Mouse (Mus musculus) heart, postnatal 4 days (tissue): Measurements from ENCODE around the gene Pnn. TPM values are rescaled to one million over a fixed set of nuclear protein-coding genes. Genes with fewer than 3 reads are reported as not detected.
"Not testable (repeated sequence)": the region's sequence is repeated elsewhere in the genome, so short reads cannot be mapped to it uniquely, and the experiment has no call there.

Experiments
- DNase-seq: peaks from one replicate; pipeline ENCODE4 v3.0.0; 2021
- total RNA-seq, 2 experiments: library from RNA; stranded (reverse); gene quantifications; 2 replicates each; pipeline ENCODE4 v1.2.3; 2021

Pnn gene
- 10 to 100 TPM; 38.5 to 40.4 TPM for total RNA-seq

DNA sequence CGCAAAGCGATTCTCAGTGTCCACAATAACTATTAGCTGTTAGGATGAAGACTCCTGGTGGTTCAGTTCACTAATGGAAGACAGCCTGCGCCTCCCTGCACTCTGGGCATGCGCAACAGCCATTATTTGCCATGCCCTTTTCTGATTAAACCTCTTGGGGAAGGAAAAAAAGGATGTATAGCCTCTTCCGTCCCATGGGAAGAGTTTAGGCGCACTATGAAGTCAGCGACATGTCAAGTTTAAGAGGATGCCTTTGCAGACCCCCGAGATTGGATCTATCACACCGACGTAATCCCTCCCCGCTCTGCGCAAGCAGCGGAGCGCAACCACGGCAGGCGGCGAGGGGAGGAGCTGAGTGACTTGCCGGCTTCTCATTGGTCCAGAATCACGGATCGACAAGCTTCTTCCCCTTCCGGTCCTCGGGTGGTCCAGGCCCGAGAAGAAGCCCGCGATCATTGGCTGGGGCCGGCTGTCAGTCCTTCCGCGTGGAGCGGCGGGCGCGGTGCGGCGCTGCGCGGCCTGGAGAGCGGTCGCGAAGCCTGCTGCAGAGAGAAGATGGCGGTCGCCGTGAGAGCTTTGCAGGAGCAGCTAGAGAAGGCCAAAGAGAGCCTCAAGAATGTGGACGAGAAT lies at the start of gene Pnn:
Gene Pnn, plus strand, starts transcription at position 437 of the 630 bp plus-strand sequence.
- peak; percentile 97 for DNase-seq

- DNase-seq: no peak
Measured at GRCm38 (mm10) chr12:59017970-59018369, 48.7 kb upstream of the Pnn start.

- DNase-seq: no peak
Measured at GRCm38 (mm10) chr12:59019891-59020290, 46.8 kb upstream of the Pnn start.

DNA sequence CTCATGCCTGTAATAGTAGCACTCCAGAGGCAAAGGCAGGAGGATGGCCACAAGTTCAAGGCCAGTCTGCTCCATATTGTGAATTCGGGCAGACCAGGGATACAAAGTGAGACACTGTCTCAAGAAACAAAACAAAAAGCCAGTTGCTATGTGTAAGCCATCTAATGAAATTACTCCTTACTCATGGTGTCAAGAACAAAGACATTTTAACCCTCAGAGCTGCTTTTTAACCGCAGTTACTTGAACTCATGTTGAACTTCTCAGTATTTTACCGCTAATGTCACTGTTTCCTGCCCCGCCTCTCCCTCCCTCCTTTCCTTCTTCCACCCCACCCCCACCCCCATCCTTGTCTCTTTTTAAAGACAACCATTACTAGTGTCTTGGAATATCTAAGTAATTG lies 45.4 kb upstream of the Pnn start:
- no peak for DNase-seq

- no peak for DNase-seq
Measured at GRCm38 (mm10) chr12:59032101-59032500, 34.6 kb upstream of the Pnn start.

- DNase-seq: no peak
Measured at GRCm38 (mm10) chr12:59039162-59039970, 27.3 kb upstream of the Pnn start.

- peak; percentile 55 for DNase-seq
Measured at GRCm38 (mm10) chr12:59039971-59040844, 26.5 kb upstream of the Pnn start.

- no peak for DNase-seq
Measured at GRCm38 (mm10) chr12:59040851-59041250, 25.8 kb upstream of the Pnn start.

DNA sequence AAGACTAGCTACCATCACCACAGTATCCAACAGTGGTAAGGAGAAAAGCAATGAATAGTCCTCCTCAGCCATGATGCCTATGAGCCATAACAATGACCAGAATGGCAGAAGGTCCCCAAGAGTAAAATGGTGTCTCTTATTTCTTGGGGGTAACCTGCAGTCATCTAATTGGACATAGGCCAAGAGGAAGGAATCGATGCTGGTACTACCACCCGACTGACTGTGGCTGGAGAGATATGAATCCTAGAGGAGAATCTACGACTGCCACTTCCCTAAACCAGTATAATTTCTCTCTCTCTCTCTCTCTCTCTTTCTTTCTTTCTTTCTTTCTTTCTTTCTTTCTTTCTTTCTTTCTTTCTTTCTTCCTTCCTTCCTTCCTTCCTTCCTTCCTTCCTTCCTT lies 14.2 kb upstream of the Pnn start:
- no peak for DNase-seq

DNA sequence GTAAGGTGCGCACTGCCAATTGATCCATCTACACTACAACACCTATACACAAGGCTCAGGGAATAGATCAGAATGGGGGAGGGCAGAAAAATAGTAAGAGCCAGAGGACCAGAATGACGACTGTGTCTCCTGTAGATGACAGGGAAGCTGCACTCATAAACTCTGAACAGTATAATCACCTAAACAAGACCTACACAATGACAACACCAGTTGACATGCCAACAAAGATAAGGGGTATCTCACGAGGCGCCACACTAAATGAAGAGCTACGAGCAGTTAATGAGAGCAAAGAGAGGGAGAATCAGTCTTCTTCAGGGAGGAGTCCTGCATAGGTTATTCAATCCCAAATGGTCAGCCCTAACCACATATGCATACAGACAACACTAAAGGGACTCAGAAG lies 13.5 kb upstream of the Pnn start:
- no peak for DNase-seq

GRCm38 (mm10) chr12:59053976-59054375 lies 12.7 kb upstream of the Pnn start:
- DNase-seq: no peak

- DNase-seq: no peak
Measured at GRCm38 (mm10) chr12:59055196-59055850, 11.4 kb upstream of the Pnn start.

DNA sequence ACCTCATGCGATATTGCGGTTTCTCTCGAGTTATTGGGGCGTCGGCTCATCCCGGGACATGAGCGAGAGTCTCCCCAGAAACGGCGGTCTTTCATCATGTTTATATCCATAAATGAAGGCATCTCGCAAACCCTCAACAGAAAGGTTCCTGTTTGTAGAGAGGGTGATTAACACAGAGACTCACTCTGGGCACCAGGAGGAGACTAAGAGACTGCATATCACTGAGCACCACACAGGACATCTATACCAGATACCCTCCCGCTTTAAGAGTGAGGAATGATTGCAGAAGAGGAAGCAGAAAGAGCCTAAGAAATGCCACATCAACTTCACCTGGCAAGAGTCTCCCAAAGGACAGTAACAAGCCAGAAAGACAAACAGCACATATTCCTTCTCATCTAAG lies 10.5 kb upstream of the Pnn start:
- DNase-seq: no peak

DNA sequence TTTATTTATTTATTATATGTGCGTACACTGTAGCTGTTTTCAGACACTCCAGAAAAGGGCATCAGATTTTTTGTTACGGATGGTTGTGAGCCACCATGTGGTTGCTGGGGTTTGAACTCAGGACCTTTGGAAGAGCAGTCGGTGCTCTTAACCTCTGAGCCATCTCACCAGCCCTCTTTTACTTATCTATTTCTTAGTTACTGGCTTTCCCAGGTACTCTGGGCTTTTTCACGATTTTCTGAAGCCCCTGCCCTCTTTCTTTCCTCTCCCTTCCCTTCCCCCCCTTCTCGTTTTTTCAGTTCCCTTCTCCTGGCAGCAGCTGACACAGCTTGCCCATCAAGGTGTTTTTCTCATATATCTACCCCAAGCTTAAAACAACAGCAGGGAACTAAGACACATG lies 8.4 kb upstream of the Pnn start:
- DNase-seq: not testable (repeated sequence)

GRCm38 (mm10) chr12:59060322-59060721 lies 6.4 kb upstream of the Pnn start:
- DNase-seq: no peak

GRCm38 (mm10) chr12:59060993-59061595 lies 5.6 kb upstream of the Pnn start, which contains the start of gene Trappc6b:
TSS of gene Trappc6b (minus strand) at chr12:59061472.
- peak; percentile 89 for DNase-seq

DNA sequence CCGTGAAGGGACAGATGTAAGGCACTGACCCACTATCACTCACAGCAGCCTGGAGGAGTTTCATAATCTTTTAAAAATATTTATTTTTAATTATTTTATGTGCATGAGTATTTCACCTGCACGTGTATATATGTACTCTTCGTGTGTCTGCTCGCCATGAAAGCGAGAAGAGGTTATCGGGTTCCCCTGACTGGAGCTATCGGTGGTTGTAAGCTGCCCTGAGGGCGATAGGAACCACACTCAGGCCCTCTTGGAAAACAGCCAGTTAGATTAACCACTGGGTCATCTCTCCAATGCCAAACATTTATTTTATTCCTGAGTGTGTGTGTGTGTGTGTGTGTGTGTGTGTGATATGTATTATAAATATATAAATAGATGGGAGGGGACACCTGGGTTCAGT lies 1.8 kb upstream of the Pnn start:
- no peak for DNase-seq

GRCm38 (mm10) chr12:59065776-59066175 lies 908 bp upstream of the Pnn start:
- no peak for DNase-seq

DNA sequence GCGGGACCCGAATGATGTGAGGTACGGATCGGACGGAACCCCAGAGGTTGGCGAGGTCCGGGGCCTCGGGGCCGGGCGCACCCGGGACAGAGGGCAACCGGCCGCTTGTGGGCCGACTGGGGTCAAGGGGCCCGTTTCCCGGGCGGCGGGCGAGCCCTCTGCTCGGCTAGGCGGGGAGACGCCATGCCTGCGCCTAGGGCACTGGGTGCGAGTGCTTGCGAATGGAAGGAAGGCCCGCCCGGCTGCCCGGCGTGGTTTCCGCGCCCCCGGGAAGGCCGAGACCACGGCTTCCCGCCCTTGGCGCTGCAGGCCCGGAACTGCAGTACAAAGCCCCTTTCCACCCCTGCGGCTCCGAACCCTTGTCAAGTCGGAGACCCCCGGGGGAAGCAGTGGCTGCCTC lies 411 bp downstream of the Pnn start:
- DNase-seq: peak; percentile 56

- DNase-seq: no peak
Measured at GRCm38 (mm10) chr12:59068791-59069190, 2.1 kb downstream of the Pnn start.

GRCm38 (mm10) chr12:59072286-59072685 lies 5.6 kb downstream of the Pnn start:
- no peak for DNase-seq

GRCm38 (mm10) chr12:59074052-59074451 lies 7.4 kb downstream of the Pnn start:
- no peak for DNase-seq
